Mouse (Mus musculus) CD4-positive, CD25-positive, alpha-beta regulatory T cell, adult 2 months (primary cell): ENCODE results near the gene Prol1.
"Not testable (repeated sequence)": the region's sequence is repeated elsewhere in the genome, so short reads cannot be mapped to it uniquely, and the experiment has no call there.

Experiments used
- DNase-seq: peaks from one replicate; pipeline ENCODE4 v3.0.0-alpha.2; 2012; ENCODE audit warnings: low read depth, low spot score

Prol1 gene

GRCm38 (mm10) chr5:88317012-88317411 lies at the start of gene Prol1:
Gene Prol1 (plus strand): TSS chr5:88317312.
- no peak for DNase-seq

GRCm38 (mm10) chr5:88268619-88269018 lies 48.5 kb upstream of the Prol1 start, which contains the start of gene Gm7714:
Gene Gm7714 (plus strand): TSS chr5:88268919.
- no peak for DNase-seq

- not testable (repeated sequence) for DNase-seq
These were observed 5.8 kb upstream of the Prol1 start for GRCm38 (mm10) chr5:88311307-88311706.

GRCm38 (mm10) chr5:88348533-88348932 lies 31.4 kb downstream of the Prol1 start:
- DNase-seq, result not testable (repeated sequence)

GRCm38 (mm10) chr5:88364768-88365167 lies 47.7 kb downstream of the Prol1 start:
- DNase-seq, result peak; percentile 56

GRCm38 (mm10) chr5:88366886-88367285 lies 49.8 kb downstream of the Prol1 start:
- no peak for DNase-seq

- DNase-seq, result no peak
These were observed 53.6 kb downstream of the Prol1 start for GRCm38 (mm10) chr5:88370578-88371232.

- DNase-seq, result no peak
These were observed 55.5 kb downstream of the Prol1 start for GRCm38 (mm10) chr5:88372563-88372962.

GRCm38 (mm10) chr5:88375808-88376207 lies 58.7 kb downstream of the Prol1 start, which contains the start of gene Amtn:
Gene Amtn (plus strand): TSS chr5:88376108.
- no peak for DNase-seq
